Mouse (Mus musculus) spleen, adult 2 months (tissue): ENCODE measurements at regions not wholly inside any gene's neighbourhood (a gene's known extent, or its start where the extent isn't known, plus 50 kb on each side); places are given as distances from the start of the nearest gene placed in this dataset.

ENCODE experiments used
- CTCF ChIP-seq: fragments of 200-500 bp; IDR thresholded peaks from 2 replicates; pipeline ENCODE4 v1.5.1; 2011; ENCODE audit warnings: mild to moderate bottlenecking, inconsistent platforms; ENCODE audit not compliant: insufficient read depth, insufficient read length, insufficient replicate concordance; ENCODE audit errors: extremely low read depth
- POLR2A ChIP-seq: fragments of 200-500 bp; IDR thresholded peaks from 2 replicates; pipeline ENCODE4 v1.6.1; 2011; ENCODE audit warnings: low read depth, low read length, inconsistent platforms

- TF ChIP-seq CTCF = no peak
- no peak for TF ChIP-seq POLR2A
These were observed 209.9 kb upstream of the Fggy start for GRCm38 (mm10) chr4:95347436-95347835.
